Mouse (Mus musculus): ENCODE measurements at regions not wholly inside any gene's neighbourhood (a gene's known extent, or its start where the extent isn't known, plus 50 kb on each side); places are given as distances from the start of the nearest gene placed in this dataset.

DNA sequence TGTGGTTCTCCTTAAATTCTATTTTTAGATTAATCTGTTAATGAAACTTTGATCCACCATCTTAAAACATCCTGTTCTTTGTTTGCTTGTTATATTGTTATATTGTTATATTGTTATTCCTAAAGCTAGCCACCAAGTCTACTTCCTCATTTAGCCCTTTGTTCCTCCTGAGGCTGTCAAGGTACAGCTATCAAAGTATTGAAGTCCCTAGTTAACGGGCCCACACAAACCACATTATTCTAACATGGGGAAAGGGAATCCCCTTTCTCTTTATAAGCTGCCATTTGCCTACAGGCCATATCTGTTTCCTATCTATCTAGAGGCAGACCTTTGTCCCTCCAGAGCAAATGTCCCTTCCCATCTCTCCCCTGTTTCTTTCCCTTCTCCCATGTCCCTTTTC is 317.0 kb downstream of the Prr30 start:
- DNase-seq (ENCODE audit: low read depth, low spot score) = no peak

DNA sequence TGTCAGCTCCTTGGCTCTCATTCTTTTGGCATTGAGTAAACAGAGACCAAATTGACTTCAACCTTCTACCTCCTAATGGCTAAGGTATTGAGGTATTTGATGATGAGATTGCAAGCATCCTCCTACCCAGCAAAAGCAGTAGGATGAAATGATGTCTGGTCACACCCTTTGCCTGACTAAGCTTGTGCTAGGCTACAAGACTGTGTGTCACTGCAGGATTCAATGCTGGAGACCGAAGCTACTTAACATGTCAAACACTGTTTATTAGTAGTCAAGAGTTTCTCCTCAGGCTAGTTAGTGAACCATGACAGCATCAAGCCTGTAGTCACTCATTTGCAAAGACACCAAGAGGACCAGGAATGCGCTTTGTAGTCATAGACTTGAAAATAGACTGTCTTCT is 320.0 kb downstream of the Prr30 start:
- no peak for DNase-seq (ENCODE audit: low read depth, low spot score)

DNA sequence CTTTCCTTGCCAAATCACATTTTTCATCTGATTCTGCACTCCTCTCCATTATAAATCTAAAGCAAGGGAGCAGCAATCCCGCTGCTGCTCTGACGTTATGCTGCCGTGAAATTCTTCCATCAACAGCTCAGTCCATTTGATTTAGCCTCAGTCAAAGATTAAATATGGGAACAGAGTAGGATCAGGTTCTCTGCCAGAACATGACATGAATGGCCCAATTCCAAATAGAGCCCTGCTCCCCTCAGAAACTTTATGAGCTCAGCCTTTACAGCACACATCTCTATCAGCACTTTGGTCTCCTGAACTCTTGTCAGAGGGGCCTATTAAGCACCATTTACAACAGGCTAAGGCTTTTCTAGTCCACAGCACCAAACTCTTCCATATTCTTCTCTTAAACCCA is 332.3 kb downstream of the Prr30 start:
- DNase-seq (ENCODE audit: low read depth, low spot score) = no peak

DNA sequence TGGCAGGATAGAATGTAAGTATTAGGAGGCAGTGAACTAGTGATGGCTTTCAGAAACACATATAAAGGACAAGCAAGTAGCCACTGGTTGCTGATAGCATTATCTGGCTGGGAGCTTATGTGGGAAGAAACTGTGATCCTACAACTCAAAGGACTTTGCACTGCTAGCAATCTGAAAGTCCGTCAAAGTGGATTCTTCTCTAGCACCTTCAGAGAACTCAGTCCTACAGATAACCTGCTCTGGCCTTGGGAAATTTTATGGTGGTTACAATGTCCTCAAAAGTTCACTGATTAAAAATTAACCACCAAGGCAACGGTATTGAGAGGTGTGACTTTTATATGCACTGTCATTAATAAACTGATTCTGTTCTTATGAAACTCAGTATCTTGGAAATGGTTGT is 335.3 kb downstream of the Prr30 start:
- no peak for DNase-seq (ENCODE audit: low read depth, low spot score)

DNA sequence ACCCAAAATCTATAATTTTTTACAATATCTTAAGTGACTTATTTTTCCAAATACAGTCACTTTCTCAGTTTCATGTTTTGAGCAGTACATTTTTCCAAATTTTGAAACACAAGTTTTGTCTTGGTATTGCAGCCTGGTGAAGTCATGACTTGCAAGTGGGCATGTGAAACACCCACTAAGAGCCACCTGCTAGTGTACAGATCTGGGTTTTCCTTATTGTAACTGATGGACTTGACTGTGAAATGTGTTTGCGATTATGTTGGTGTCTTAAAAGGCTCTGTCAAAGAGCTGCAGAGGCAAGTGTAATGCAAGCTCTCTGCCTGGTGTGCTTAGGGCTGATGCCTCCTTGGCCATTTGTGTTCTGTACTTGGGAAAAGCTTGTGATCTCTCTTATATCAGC is 336.0 kb downstream of the Prr30 start:
- peak; percentile 29 for DNase-seq (ENCODE audit: low read depth, low spot score)

DNA sequence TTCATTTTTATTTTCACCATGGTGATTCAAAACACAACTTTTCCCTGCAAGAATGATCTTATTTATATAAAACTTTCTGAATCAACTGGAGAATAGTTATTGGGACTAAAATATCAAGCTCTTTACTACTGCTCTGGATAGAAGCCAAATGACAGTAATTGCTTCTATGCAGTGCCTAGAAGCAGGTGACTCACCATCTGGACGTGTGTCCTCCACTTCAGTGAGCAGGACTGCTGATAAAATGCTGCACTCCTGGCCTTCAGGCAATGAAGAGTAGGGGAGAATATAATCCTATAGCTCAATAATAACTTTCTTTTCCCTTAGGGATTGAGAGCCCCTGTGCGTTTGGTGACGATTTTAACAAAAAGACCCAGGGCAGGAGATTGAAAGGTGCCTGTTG is 357.3 kb downstream of the Prr30 start:
- no peak for DNase-seq (ENCODE audit: low read depth, low spot score)
